Mouse (Mus musculus): Measurements from ENCODE around the gene Sept4.

DNA sequence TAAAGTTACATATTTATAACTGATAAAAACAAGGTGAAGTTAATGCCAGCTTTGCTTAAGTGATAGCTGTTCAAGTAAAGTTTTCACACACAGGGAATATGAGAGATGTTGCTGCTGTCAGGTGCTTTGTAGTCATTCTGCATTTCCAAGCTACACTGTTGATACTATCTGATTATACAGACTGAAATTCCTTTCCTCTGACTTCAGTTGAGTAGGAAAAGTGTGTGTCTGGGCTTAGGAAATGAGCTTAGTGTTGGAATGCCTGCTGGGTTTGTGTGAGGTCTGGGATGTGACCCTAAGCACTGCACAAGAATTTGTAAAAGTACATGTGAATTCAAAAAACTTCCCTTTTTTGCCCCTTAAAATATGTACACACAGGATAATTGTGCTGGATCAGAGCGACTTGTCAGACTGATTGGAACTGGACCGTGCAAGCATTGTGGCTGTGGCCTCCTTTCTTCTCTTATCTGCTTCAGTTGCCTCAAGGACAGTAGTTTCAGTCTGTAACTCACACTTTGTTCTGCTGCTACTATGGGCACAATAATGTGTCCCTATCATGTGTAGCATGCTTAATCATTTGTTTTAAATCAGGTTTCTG lies 13.5 kb upstream of the Sept4 start:
- TF ChIP-seq CTCF (IDR thresholded peaks at IDR 0.05; ENCODE audit: extremely low read depth, insufficient read depth, insufficient read length, insufficient replicate concordance) (no peak), POLR2A (IDR thresholded peaks at IDR 0.05; ENCODE audit: low read depth, low read length) (no peak)
